Mouse (Mus musculus): ENCODE data around the gene Rpa1. TPM values are rescaled to one million over a fixed set of nuclear protein-coding genes. Genes with fewer than 3 reads are reported as not detected.

Rpa1 gene
- total and polyA plus RNA-seq, 3 experiments: 230 to 357 (median 287) TPM

- TF ChIP-seq IRF4 (IDR thresholded peaks at IDR 0.05; ENCODE audit: low read depth, low read length): no peak
- dilution Hi-C loops (cut with MboI; ENCODE audit: extremely low pct_ligation_motif_present, extremely low pct_unique_long_range_greater_than_20kb, low sequenced_read_pairs): no loop called here
- Histone ChIP-seq H3K4me2 (ENCODE audit: insufficient read depth, low read depth, poor library complexity, severe bottlenecking) (no peak overlapping the region), H3K27me3 (replicated peaks) (peaks cover 15% of the 10 kb centered on the region), H3K27ac (ENCODE audit: insufficient read depth, low read depth) (no peak overlapping the region), H3K79me2 (replicated peaks; ENCODE audit: control insufficient read depth, extremely low read depth, insufficient read depth, poor library complexity, severe bottlenecking) (no peaks in the 10 kb centered on the region), H3K4me1 (ENCODE audit: control insufficient read depth in 1 of 2, insufficient read depth in 2 of 2) (peaks cover 9 to 10% of the 10 kb centered on the region in 2 experiments), H3K9ac (ENCODE audit: insufficient read depth, low read depth) (no peak overlapping the region), H3K9me3 (replicated peaks; ENCODE audit: low read length) (no peaks in the 10 kb centered on the region), H3K4me3 (replicated peaks in 1 of 3; ENCODE audit: low read depth in 2 of 3, low read length in 2 of 3, poor library complexity in 1 of 3) (no peak overlapping the region), H3K36me3 (replicated peaks in 1 of 2; ENCODE audit: control insufficient read depth in 1 of 2, insufficient read depth in 1 of 2, low read length in 1 of 2) (no peaks in the 10 kb centered on the region)
- in situ Hi-C loops (cut with MboI; ENCODE audit: low pct_ligation_motif_present, low pct_unique_long_range_greater_than_20kb, low sequenced_read_pairs): no loop called here
- DNase-seq (ENCODE audit: extremely low read depth): no peak
Observed at GRCm38 (mm10) chr11:75269213-75269612, 78.9 kb downstream of the Rpa1 start.

DNA sequence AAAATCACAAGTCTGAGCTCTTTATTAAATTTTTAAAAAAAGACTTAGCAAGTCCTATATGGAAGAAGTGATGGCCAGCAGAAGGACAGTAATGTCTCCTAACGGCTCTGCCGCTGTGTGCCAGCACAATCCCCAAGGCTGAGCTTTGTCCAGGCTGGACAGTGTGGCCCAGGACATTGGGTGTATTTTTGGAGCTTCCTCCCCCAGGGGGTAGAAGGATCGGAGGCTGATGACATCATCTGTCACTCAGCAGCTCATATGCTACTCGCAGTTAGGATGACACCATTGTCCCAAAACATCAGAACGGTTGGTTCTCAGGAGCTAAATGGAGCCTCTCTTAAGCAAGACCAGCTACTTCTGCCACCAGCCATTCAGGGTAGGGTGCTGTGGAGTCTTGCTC is 79.6 kb downstream of the Rpa1 start:
- H3K36me3 ChIP-seq (replicated peaks in 1 of 2; ENCODE audit: control insufficient read depth in 1 of 2, insufficient read depth in 1 of 2, low read length in 1 of 2): no peaks in the 10 kb centered on the region
- H3K9me3 ChIP-seq (replicated peaks; ENCODE audit: low read length): no peaks in the 10 kb centered on the region
- no peaks in the 10 kb centered on the region for H3K79me2 ChIP-seq (replicated peaks; ENCODE audit: control insufficient read depth, extremely low read depth, insufficient read depth, poor library complexity, severe bottlenecking)
- dilution Hi-C loops (cut with MboI; ENCODE audit: extremely low pct_ligation_motif_present, extremely low pct_unique_long_range_greater_than_20kb, low sequenced_read_pairs) (no loop called here), in situ Hi-C loops (cut with MboI; ENCODE audit: low pct_ligation_motif_present, low pct_unique_long_range_greater_than_20kb, low sequenced_read_pairs) (no loop called here)
- TF ChIP-seq EP300 (IDR thresholded peaks at IDR 0.05; ENCODE audit: low read length): 0 out of 2 replicates have a peak, but pooled peaks have one; percentile 12
- no peak for TF ChIP-seq PAX5 (IDR thresholded peaks at IDR 0.05; ENCODE audit: low read length)
- TF ChIP-seq ZKSCAN1 (IDR thresholded peaks at IDR 0.05; ENCODE audit: borderline replicate concordance, low read depth, low read length): no peak
- peak; percentile 36; the same call in 1 of the 2 replicates for TF ChIP-seq MEF2A (IDR thresholded peaks at IDR 0.05; ENCODE audit: borderline replicate concordance, low read depth, low read length)
- no peak for TF ChIP-seq GABPA (IDR thresholded peaks at IDR 0.05; ENCODE audit: insufficient replicate concordance, low read depth, low read length)
- TF ChIP-seq JUN (IDR thresholded peaks at IDR 0.05; ENCODE audit: insufficient read depth, low read depth, low read length): peak; percentile 25; the same call in 1 of the 2 replicates
- no peak for DNase-seq (ENCODE audit: extremely low read depth)
- no peak overlapping the region for H3K4me2 ChIP-seq (ENCODE audit: insufficient read depth, low read depth, poor library complexity, severe bottlenecking)
- H3K27me3 ChIP-seq (replicated peaks): peaks cover 14% of the 10 kb centered on the region
- H3K4me3 ChIP-seq (replicated peaks in 1 of 3; ENCODE audit: low read depth in 2 of 3, low read length in 2 of 3, poor library complexity in 1 of 3): no peak overlapping the region
- H3K27ac ChIP-seq (ENCODE audit: insufficient read depth, low read depth): no peak overlapping the region
- no peak overlapping the region for H3K9ac ChIP-seq (ENCODE audit: insufficient read depth, low read depth)
- H3K4me1 ChIP-seq (ENCODE audit: control insufficient read depth in 1 of 2, insufficient read depth in 2 of 2): peaks cover 8 to 10% of the 10 kb centered on the region in 2 experiments

GRCm38 (mm10) chr11:75267826-75268281 is 80.3 kb downstream of the Rpa1 start:
- Histone ChIP-seq H3K36me3 (replicated peaks in 1 of 2; ENCODE audit: control insufficient read depth in 1 of 2, insufficient read depth in 1 of 2, low read length in 1 of 2) (no peaks in the 10 kb centered on the region), H3K9me3 (replicated peaks; ENCODE audit: low read length) (no peaks in the 10 kb centered on the region), H3K4me2 (ENCODE audit: insufficient read depth, low read depth, poor library complexity, severe bottlenecking) (no peak overlapping the region), H3K9ac (ENCODE audit: insufficient read depth, low read depth) (no peak overlapping the region), H3K4me1 (ENCODE audit: control insufficient read depth in 1 of 2, insufficient read depth in 2 of 2) (peaks cover 7 to 12% of the 10 kb centered on the region in 2 experiments), H3K79me2 (replicated peaks; ENCODE audit: control insufficient read depth, extremely low read depth, insufficient read depth, poor library complexity, severe bottlenecking) (no peaks in the 10 kb centered on the region), H3K27me3 (replicated peaks) (peaks cover 13% of the 10 kb centered on the region), H3K27ac (ENCODE audit: insufficient read depth, low read depth) (no peak overlapping the region), H3K4me3 (replicated peaks in 1 of 3; ENCODE audit: low read depth in 2 of 3, low read length in 2 of 3, poor library complexity in 1 of 3) (no peak overlapping the region)
- DNase-seq (ENCODE audit: extremely low read depth): no peak
- dilution Hi-C loops (cut with MboI; ENCODE audit: extremely low pct_ligation_motif_present, extremely low pct_unique_long_range_greater_than_20kb, low sequenced_read_pairs) (no loop called here), in situ Hi-C loops (cut with MboI; ENCODE audit: low pct_ligation_motif_present, low pct_unique_long_range_greater_than_20kb, low sequenced_read_pairs) (no loop called here)
- TF ChIP-seq MXI1 (IDR thresholded peaks at IDR 0.05; ENCODE audit: low read depth, low read length) (no peak), JUND (conservative IDR thresholded peaks at IDR 0.05; ENCODE audit: low read depth, low read length) (no peak), USF1 (IDR thresholded peaks at IDR 0.05; ENCODE audit: low read depth, low read length) (no peak), RCOR1 (conservative IDR thresholded peaks at IDR 0.05; ENCODE audit: low read depth, low read length) (no peak), E2F4 (IDR thresholded peaks at IDR 0.05; ENCODE audit: insufficient replicate concordance, low read depth, low read length) (no peak), ZNF384 (IDR thresholded peaks at IDR 0.05; ENCODE audit: low read depth, low read length) (no peak), JUN (IDR thresholded peaks at IDR 0.05; ENCODE audit: insufficient read depth, low read depth, low read length) (no peak)
